In genomic region chr6:37538792-37539191, GRCm38 (mm10) we compare ENCODE assay signal across 25 mouse cellular contexts. TPM values are rescaled to one million over a fixed set of nuclear protein-coding genes. Genes with fewer than 3 reads are reported as not detected.
"Had no signal": no experiment of that assay in that cellular context is flagged by ENCODE, and none has a peak within 500 bp of the region (broad histone marks: within the 10 kb centered on the region; RNA-seq: fewer than 3 reads in every experiment).

No protein-coding gene starts in this region.

- H3K4me1 ChIP-seq: hindbrain, embryonic 12.5 days; hindbrain, embryonic 15.5 days; limb, embryonic 12.5 days; limb, embryonic 15.5 days; midbrain, embryonic 12.5 days; midbrain, embryonic 15.5 days; neural tube, embryonic 12.5 days; neural tube, embryonic 15.5 days had no signal

- DNase-seq: layer of hippocampus, adult 9-11 months; lung, embryonic 14.5 days; right cerebral cortex, adult 18-20 months; right cerebral cortex, postnatal 14 days; right cerebral cortex, postnatal 4 days; thymus, postnatal 25 days had no signal

- ATAC-seq: lung, postnatal 0 days; midbrain, embryonic 15.5 days had no signal

- H3K36me3 ChIP-seq: hindbrain, embryonic 12.5 days; hindbrain, embryonic 15.5 days; limb, embryonic 12.5 days; limb, embryonic 15.5 days; midbrain, embryonic 12.5 days; midbrain, embryonic 15.5 days; neural tube, embryonic 12.5 days; neural tube, embryonic 15.5 days had no signal

- H3K27me3 ChIP-seq: hindbrain, embryonic 12.5 days; hindbrain, embryonic 15.5 days; limb, embryonic 12.5 days; limb, embryonic 15.5 days; midbrain, embryonic 12.5 days; midbrain, embryonic 15.5 days; neural tube, embryonic 12.5 days; neural tube, embryonic 15.5 days had no signal

- H3K27ac ChIP-seq: hindbrain, embryonic 12.5 days; hindbrain, embryonic 15.5 days; layer of hippocampus, adult 2 months; limb, embryonic 12.5 days; limb, embryonic 15.5 days; macrophage; midbrain, embryonic 12.5 days; midbrain, embryonic 15.5 days; neural tube, embryonic 12.5 days; neural tube, embryonic 15.5 days; stomach, postnatal 0 days had no signal

- H3K4me3 ChIP-seq: hindbrain, embryonic 12.5 days; hindbrain, embryonic 15.5 days; layer of hippocampus, adult 2 months; limb, embryonic 12.5 days; limb, embryonic 15.5 days; midbrain, embryonic 12.5 days; midbrain, embryonic 15.5 days; neural tube, embryonic 12.5 days; neural tube, embryonic 15.5 days had no signal

- H3K9me3 ChIP-seq: hindbrain, embryonic 12.5 days; hindbrain, embryonic 15.5 days; limb, embryonic 12.5 days; limb, embryonic 15.5 days; midbrain, embryonic 12.5 days; midbrain, embryonic 15.5 days; neural tube, embryonic 12.5 days; neural tube, embryonic 15.5 days had no signal

- H3K4me2 ChIP-seq: hindbrain, embryonic 12.5 days; hindbrain, embryonic 15.5 days; limb, embryonic 12.5 days; limb, embryonic 15.5 days; lung, embryonic 14.5 days; midbrain, embryonic 12.5 days; midbrain, embryonic 15.5 days; neural tube, embryonic 12.5 days; neural tube, embryonic 15.5 days had no signal

- H3K9ac ChIP-seq: hindbrain, embryonic 12.5 days; hindbrain, embryonic 15.5 days; limb, embryonic 12.5 days; limb, embryonic 15.5 days; lung, embryonic 14.5 days; midbrain, embryonic 12.5 days; midbrain, embryonic 15.5 days; neural tube, embryonic 12.5 days; neural tube, embryonic 15.5 days had no signal

RNA-seq across cellular contexts. Expression of gene Akr1d1, which starts 8.8 kb away (rescaled TPM):
- total RNA-seq: layer of hippocampus, adult 2 months; layer of hippocampus, postnatal 25 days; left cerebral cortex, adult 18-20 months; left cerebral cortex, postnatal 25 days; megakaryocyte, adult 5-6 weeks had no signal
- polyA plus RNA-seq: hindbrain, embryonic 12.5 days; hindbrain, embryonic 15.5 days; large intestine, adult 2 months; limb, embryonic 12.5 days; lung, embryonic 14.5 days; lung, postnatal 0 days; macrophage; midbrain, embryonic 12.5 days; midbrain, embryonic 15.5 days; neural tube, embryonic 12.5 days; neural tube, embryonic 15.5 days; stomach, embryonic 14.5 days; thymus, postnatal 0 days had no signal
